34 mouse cellular contexts compared by ENCODE assay signal in genomic region chr9:20762197-20762961, GRCm38 (mm10). TPM values are rescaled to one million over a fixed set of nuclear protein-coding genes. Genes with fewer than 3 reads are reported as not detected.
DNase-seq lines count a peak whose midpoint lies in the region; ATAC-seq and TF ChIP-seq lines count a peak whose summit lies in the region.
"Had no signal": no experiment of that assay in that cellular context is flagged by ENCODE, and none has a peak within 500 bp of the region (broad histone marks: within the 10 kb centered on the region; RNA-seq: fewer than 3 reads in every experiment).

No protein-coding gene starts in this region.

- no peak overlapping the region for H3K9ac ChIP-seq in forebrain, embryonic 11.5 days (ENCODE audit: low read length)
- H3K9ac ChIP-seq in midbrain, postnatal 0 days (replicated peaks; ENCODE audit: low read length, poor library complexity, severe bottlenecking): no peak overlapping the region
- no peak overlapping the region for H3K9ac ChIP-seq in midbrain, embryonic 16.5 days (ENCODE audit: low read depth, low read length)
- no peak overlapping the region for H3K9ac ChIP-seq in forebrain, embryonic 14.5 days (ENCODE audit: low read length)
- no peak overlapping the region for H3K9ac ChIP-seq in heart, adult 2 months (ENCODE audit: low read depth, low read length)
- H3K9ac ChIP-seq: embryonic facial prominence, embryonic 13.5 days; kidney, embryonic 15.5 days; limb, embryonic 15.5 days; liver, embryonic 14.5 days; lung, embryonic 14.5 days; stomach, embryonic 15.5 days had no signal

- 0 out of 2 replicates have a peak, but pooled peaks cover 2% of the 10 kb centered on the region for H3K4me1 ChIP-seq in forebrain, embryonic 11.5 days (replicated peaks; ENCODE audit: control insufficient read depth, insufficient read depth, low read length)
- peaks cover 10% of the 10 kb centered on the region for H3K4me1 ChIP-seq in forebrain, embryonic 10.5 days
- H3K4me1 ChIP-seq in midbrain, postnatal 0 days (ENCODE audit: insufficient read depth, low read length): no peaks in the 10 kb centered on the region
- H3K4me1 ChIP-seq in midbrain, embryonic 16.5 days (ENCODE audit: control insufficient read depth, insufficient read depth, low read length): peaks cover 3% of the 10 kb centered on the region; the same call in 1 of the 2 replicates
- peaks cover 10% of the 10 kb centered on the region for H3K4me1 ChIP-seq in forebrain, embryonic 14.5 days (ENCODE audit: control insufficient read depth, insufficient read depth, low read length)
- H3K4me1 ChIP-seq in heart, adult 2 months (ENCODE audit: control insufficient read depth, insufficient read depth, low read length): peaks cover 10% of the 10 kb centered on the region

- no peak for TF ChIP-seq POLR2A in heart, adult 2 months (IDR thresholded peaks at IDR 0.05; ENCODE audit: insufficient read depth, low read depth, low read length)

- no peaks in the 10 kb centered on the region for H3K9me3 ChIP-seq in forebrain, embryonic 11.5 days (ENCODE audit: control insufficient read depth, low read length)
- H3K9me3 ChIP-seq in forebrain, embryonic 10.5 days: no peaks in the 10 kb centered on the region
- no peaks in the 10 kb centered on the region for H3K9me3 ChIP-seq in midbrain, postnatal 0 days (ENCODE audit: low read length)
- H3K9me3 ChIP-seq in midbrain, embryonic 16.5 days (replicated peaks; ENCODE audit: control insufficient read depth, low read length, poor library complexity, severe bottlenecking): no peaks in the 10 kb centered on the region
- H3K9me3 ChIP-seq in forebrain, embryonic 14.5 days (replicated peaks; ENCODE audit: control insufficient read depth, low read length): no peaks in the 10 kb centered on the region
- H3K9me3 ChIP-seq: embryonic facial prominence, embryonic 13.5 days; kidney, embryonic 15.5 days; limb, embryonic 15.5 days; stomach, embryonic 15.5 days had no signal

- no peak overlapping the region for H3K27ac ChIP-seq in forebrain, embryonic 11.5 days (ENCODE audit: low read depth, low read length)
- no peak overlapping the region for H3K27ac ChIP-seq in forebrain, embryonic 10.5 days
- no peak overlapping the region for H3K27ac ChIP-seq in midbrain, postnatal 0 days (ENCODE audit: low read depth, low read length)
- H3K27ac ChIP-seq in midbrain, embryonic 16.5 days (ENCODE audit: low read length): no peak overlapping the region
- peak overlapping the region; percentile 30; the same call in 1 of the 2 replicates for H3K27ac ChIP-seq in forebrain, embryonic 14.5 days (ENCODE audit: low read depth, low read length)
- no peak overlapping the region for H3K27ac ChIP-seq in heart, adult 2 months
- H3K27ac ChIP-seq: embryonic facial prominence, embryonic 13.5 days; kidney, embryonic 15.5 days; left cerebral cortex, adult 2 months; limb, embryonic 15.5 days; liver, embryonic 14.5 days; stomach, embryonic 15.5 days had no signal

- no peak for TF ChIP-seq EP300 in heart, adult 2 months (IDR thresholded peaks at IDR 0.05; ENCODE audit: insufficient read depth, low read depth, low read length)

- peak; percentile 74 for ATAC-seq in forebrain, embryonic 11.5 days (replicated peaks; ENCODE audit: low FRiP score)
- no peak for ATAC-seq in midbrain, postnatal 0 days (ENCODE audit: low FRiP score)
- ATAC-seq in midbrain, embryonic 16.5 days: no peak
- ATAC-seq in forebrain, embryonic 14.5 days: peak; percentile 65
- ATAC-seq: intestine, postnatal 0 days had no signal

- no peaks in the 10 kb centered on the region for H3K36me3 ChIP-seq in forebrain, embryonic 11.5 days (ENCODE audit: control insufficient read depth, insufficient read depth, low read length)
- no peaks in the 10 kb centered on the region for H3K36me3 ChIP-seq in forebrain, embryonic 10.5 days (replicated peaks)
- no peaks in the 10 kb centered on the region for H3K36me3 ChIP-seq in midbrain, postnatal 0 days (ENCODE audit: insufficient read depth, low read length)
- H3K36me3 ChIP-seq in midbrain, embryonic 16.5 days (ENCODE audit: control insufficient read depth, insufficient read depth, low read length): no peaks in the 10 kb centered on the region
- no peaks in the 10 kb centered on the region for H3K36me3 ChIP-seq in forebrain, embryonic 14.5 days (ENCODE audit: control insufficient read depth, insufficient read depth, low read length)
- H3K36me3 ChIP-seq in heart, adult 2 months (ENCODE audit: control insufficient read depth, insufficient read depth, low read length): no peaks in the 10 kb centered on the region
- H3K36me3 ChIP-seq: embryonic facial prominence, embryonic 13.5 days; kidney, embryonic 15.5 days; limb, embryonic 15.5 days; stomach, embryonic 15.5 days had no signal

- DNase-seq in forebrain, embryonic 11.5 days (ENCODE audit: low spot score): no peak
- no peak for DNase-seq in forebrain, embryonic 10.5 days (ENCODE audit: extremely low spot score, low spot score)
- DNase-seq in midbrain, postnatal 0 days (ENCODE audit: low spot score): peak; percentile 2
- peak; percentile 76 for DNase-seq in forebrain, embryonic 14.5 days (ENCODE audit: low spot score)
- peak; percentile 43 for DNase-seq in induced T-regulatory cell, adult 2 months (ENCODE audit: low read depth)
- DNase-seq in thymus, postnatal 25 days: no peak
- no peak for DNase-seq in heart, adult 2 months
- DNase-seq: cerebellum, adult 11-12 months; cerebellum, postnatal 25 days; embryo, embryonic 11 days; kidney, postnatal 36 days; layer of hippocampus, adult 9-11 months; lung, embryonic 14.5 days; right cerebral cortex, adult 18-20 months; right cerebral cortex, postnatal 4 days; thymus, postnatal 4 days had no signal

- no peaks in the 10 kb centered on the region for H3K79me2 ChIP-seq in heart, adult 2 months (replicated peaks; ENCODE audit: control insufficient read depth, insufficient read depth, low read length)

- no peak for TF ChIP-seq CTCF in midbrain, postnatal 0 days (IDR thresholded peaks at IDR 0.05)
- TF ChIP-seq CTCF in heart, adult 2 months (IDR thresholded peaks at IDR 0.05): no peak

- no peaks in the 10 kb centered on the region for H3K27me3 ChIP-seq in forebrain, embryonic 11.5 days (ENCODE audit: control insufficient read depth, insufficient read depth, low read length)
- H3K27me3 ChIP-seq in forebrain, embryonic 10.5 days (ENCODE audit: poor library complexity, severe bottlenecking): no peaks in the 10 kb centered on the region
- no peaks in the 10 kb centered on the region for H3K27me3 ChIP-seq in midbrain, postnatal 0 days (ENCODE audit: insufficient read depth, low read length)
- H3K27me3 ChIP-seq in midbrain, embryonic 16.5 days (ENCODE audit: control insufficient read depth, insufficient read depth, low read depth, low read length): no peaks in the 10 kb centered on the region
- H3K27me3 ChIP-seq in forebrain, embryonic 14.5 days (replicated peaks; ENCODE audit: control insufficient read depth, insufficient read depth, low read length): no peaks in the 10 kb centered on the region
- no peaks in the 10 kb centered on the region for H3K27me3 ChIP-seq in heart, adult 2 months (ENCODE audit: control insufficient read depth, insufficient read depth, low read length)
- H3K27me3 ChIP-seq: embryonic facial prominence, embryonic 13.5 days; kidney, embryonic 15.5 days; limb, embryonic 15.5 days; stomach, embryonic 15.5 days had no signal

- WGBS in forebrain, embryonic 11.5 days: 45% methylated on average over 7 of the region's 7 CpGs
- 50% methylated on average over 7 of the region's 7 CpGs for WGBS in forebrain, embryonic 10.5 days
- 47% methylated on average over 7 of the region's 7 CpGs for WGBS in midbrain, postnatal 0 days
- WGBS in midbrain, embryonic 16.5 days: 41% methylated on average over 7 of the region's 7 CpGs
- WGBS in forebrain, embryonic 14.5 days: 21% methylated on average over 7 of the region's 7 CpGs
- WGBS in heart, adult 2 months: 66% methylated on average over 7 of the region's 7 CpGs

- intact Hi-C loops in heart, adult 2 months (cut with DNase I): no loop called here

- H3K4me3 ChIP-seq in forebrain, embryonic 11.5 days (ENCODE audit: low read depth, low read length): no peak overlapping the region
- H3K4me3 ChIP-seq in forebrain, embryonic 10.5 days: no peak overlapping the region
- H3K4me3 ChIP-seq in midbrain, postnatal 0 days (ENCODE audit: low read depth, low read length): no peak overlapping the region
- H3K4me3 ChIP-seq in midbrain, embryonic 16.5 days (ENCODE audit: low read depth, low read length): no peak overlapping the region
- no peak overlapping the region for H3K4me3 ChIP-seq in forebrain, embryonic 14.5 days (ENCODE audit: low read depth, low read length)
- H3K4me3 ChIP-seq in heart, adult 2 months: no peak overlapping the region
- H3K4me3 ChIP-seq: embryonic facial prominence, embryonic 13.5 days; erythroblast, embryonic 14.5 days; gastrocnemius, adult 2 months; kidney, embryonic 15.5 days; left cerebral cortex, adult 2 months; limb, embryonic 15.5 days; stomach, embryonic 15.5 days had no signal

- no peak overlapping the region for H3K4me2 ChIP-seq in forebrain, embryonic 11.5 days (ENCODE audit: low read depth, low read length, severe bottlenecking)
- H3K4me2 ChIP-seq in midbrain, postnatal 0 days (ENCODE audit: low read depth, low read length, poor library complexity, severe bottlenecking): no peak overlapping the region
- no peak overlapping the region for H3K4me2 ChIP-seq in midbrain, embryonic 16.5 days (ENCODE audit: low read length)
- H3K4me2 ChIP-seq in forebrain, embryonic 14.5 days (ENCODE audit: low read length): no peak overlapping the region
- H3K4me2 ChIP-seq: embryonic facial prominence, embryonic 13.5 days; heart, embryonic 11.5 days; kidney, embryonic 15.5 days; limb, embryonic 15.5 days; lung, embryonic 14.5 days; stomach, embryonic 15.5 days had no signal

RNA-seq across cellular contexts. Expression of gene Olfm2, which starts 16.2 kb away (rescaled TPM):
- polyA plus RNA-seq in forebrain, embryonic 11.5 days (2014; fragmentation: Nextera tagmentation; extraction: Ambion mirVana): 15.4 and 19.8 TPM in 2 replicates
- 10.4 and 14.0 TPM in 2 replicates for polyA plus RNA-seq in forebrain, embryonic 10.5 days (2016; fragmentation: Nextera tagmentation; extraction: Ambion mirVana)
- 301 and 342 TPM in 2 replicates for total RNA-seq in midbrain, postnatal 0 days (2014; rRNA removed)
- polyA plus RNA-seq in midbrain, postnatal 0 days (2015; fragmentation: Nextera tagmentation; extraction: Ambion mirVana): 245 and 273 TPM in 2 replicates
- polyA plus RNA-seq in midbrain, embryonic 16.5 days (2015; fragmentation: Nextera tagmentation; extraction: Ambion mirVana): 225 and 251 TPM in 2 replicates
- 88.7 and 113 TPM in 2 replicates for polyA plus RNA-seq in forebrain, embryonic 14.5 days (2014; fragmentation: Nextera tagmentation; extraction: Ambion mirVana)
- under 1 TPM in 1 of 2 experiments, not detected in 1; 0.13 TPM for total RNA-seq in heart, adult 2 months (2021)
- polyA plus RNA-seq in heart, adult 2 months (2012; rRNA removed): 0.31 and 0.38 TPM in 2 replicates
- total RNA-seq: granulocyte monocyte progenitor cell, adult 5-6 weeks; hematopoietic stem cell, adult 5-6 weeks; megakaryocyte-erythroid progenitor cell, adult 5-6 weeks had no signal
- polyA plus RNA-seq: erythroblast, embryonic 14.5 days had no signal

RNA-seq across cellular contexts. Expression of gene Col5a3, which starts 52.5 kb away (rescaled TPM):
- polyA plus RNA-seq in forebrain, embryonic 11.5 days (2014; fragmentation: Nextera tagmentation; extraction: Ambion mirVana): 0.52 and 0.59 TPM in 2 replicates
- polyA plus RNA-seq in forebrain, embryonic 10.5 days (2016; fragmentation: Nextera tagmentation; extraction: Ambion mirVana): 0.26 and 0.27 TPM in 2 replicates
- 3.0 and 3.4 TPM in 2 replicates for total RNA-seq in midbrain, postnatal 0 days (2014; rRNA removed)
- polyA plus RNA-seq in midbrain, postnatal 0 days (2015; fragmentation: Nextera tagmentation; extraction: Ambion mirVana): 0.74 and 0.83 TPM in 2 replicates
- 0.85 and 1.3 TPM in 2 replicates for polyA plus RNA-seq in midbrain, embryonic 16.5 days (2015; fragmentation: Nextera tagmentation; extraction: Ambion mirVana)
- 0.18 and 0.45 TPM in 2 replicates for polyA plus RNA-seq in forebrain, embryonic 14.5 days (2014; fragmentation: Nextera tagmentation; extraction: Ambion mirVana)
- 10 to 100 TPM in 1 of 2 experiments, 1 to 10 TPM in 1; 7.0 to 19.7 TPM for total RNA-seq in heart, adult 2 months (2021)
- polyA plus RNA-seq in heart, adult 2 months (2012; rRNA removed): 11.6 and 13.5 TPM in 2 replicates
- total RNA-seq: hematopoietic stem cell, adult 5-6 weeks; megakaryocyte-erythroid progenitor cell, adult 5-6 weeks had no signal
- polyA plus RNA-seq: erythroblast, embryonic 14.5 days; heart, embryonic 11.5 days had no signal

RNA-seq across cellular contexts. Expression of gene Rdh8, which starts 55.9 kb away (rescaled TPM):
- polyA plus RNA-seq in forebrain, embryonic 11.5 days (2014; fragmentation: Nextera tagmentation; extraction: Ambion mirVana): not detected in 2 replicates
- polyA plus RNA-seq in forebrain, embryonic 10.5 days (2016; fragmentation: Nextera tagmentation; extraction: Ambion mirVana): not detected in 2 replicates
- not detected in 2 replicates for total RNA-seq in midbrain, postnatal 0 days (2014; rRNA removed)
- not detected in 2 replicates for polyA plus RNA-seq in midbrain, postnatal 0 days (2015; fragmentation: Nextera tagmentation; extraction: Ambion mirVana)
- polyA plus RNA-seq in midbrain, embryonic 16.5 days (2015; fragmentation: Nextera tagmentation; extraction: Ambion mirVana): not detected in 2 replicates
- not detected in 2 replicates for polyA plus RNA-seq in forebrain, embryonic 14.5 days (2014; fragmentation: Nextera tagmentation; extraction: Ambion mirVana)
- not detected for total RNA-seq in heart, adult 2 months (2021)
- polyA plus RNA-seq in heart, adult 2 months (2012; rRNA removed): not detected in 2 replicates
- total RNA-seq: adrenal gland, postnatal 36 days; granulocyte monocyte progenitor cell, adult 5-6 weeks; hematopoietic stem cell, adult 5-6 weeks; left cerebral cortex, adult 2 months; left cerebral cortex, postnatal 4 days; megakaryocyte-erythroid progenitor cell, adult 5-6 weeks had no signal
- polyA plus RNA-seq: embryonic facial prominence, embryonic 13.5 days; erythroblast, embryonic 14.5 days; frontal cortex, adult 2 months; heart, embryonic 11.5 days; heart, postnatal 0 days; intestine, postnatal 0 days; kidney, embryonic 15.5 days; limb, embryonic 15.5 days; liver, embryonic 14.5 days; lung, embryonic 14.5 days; stomach, embryonic 15.5 days had no signal

Comparison
In these comparisons a context has a peak if more than half of its experiments do, and no peak if none do; other contexts are left out.
1. DNase-seq: peak in midbrain, postnatal 0 days (single experiment), forebrain, embryonic 14.5 days (single experiment) and induced T-regulatory cell, adult 2 months (single experiment); none in forebrain, embryonic 11.5 days (single experiment), forebrain, embryonic 10.5 days (single experiment), thymus, postnatal 25 days (single experiment) and heart, adult 2 months (0 of 2).
2. ATAC-seq: peak in forebrain, embryonic 11.5 days (single experiment) and forebrain, embryonic 14.5 days (single experiment); none in midbrain, postnatal 0 days (single experiment) and midbrain, embryonic 16.5 days (single experiment).